8 mouse cellular contexts compared by ENCODE assay signal in the genomic region with DNA sequence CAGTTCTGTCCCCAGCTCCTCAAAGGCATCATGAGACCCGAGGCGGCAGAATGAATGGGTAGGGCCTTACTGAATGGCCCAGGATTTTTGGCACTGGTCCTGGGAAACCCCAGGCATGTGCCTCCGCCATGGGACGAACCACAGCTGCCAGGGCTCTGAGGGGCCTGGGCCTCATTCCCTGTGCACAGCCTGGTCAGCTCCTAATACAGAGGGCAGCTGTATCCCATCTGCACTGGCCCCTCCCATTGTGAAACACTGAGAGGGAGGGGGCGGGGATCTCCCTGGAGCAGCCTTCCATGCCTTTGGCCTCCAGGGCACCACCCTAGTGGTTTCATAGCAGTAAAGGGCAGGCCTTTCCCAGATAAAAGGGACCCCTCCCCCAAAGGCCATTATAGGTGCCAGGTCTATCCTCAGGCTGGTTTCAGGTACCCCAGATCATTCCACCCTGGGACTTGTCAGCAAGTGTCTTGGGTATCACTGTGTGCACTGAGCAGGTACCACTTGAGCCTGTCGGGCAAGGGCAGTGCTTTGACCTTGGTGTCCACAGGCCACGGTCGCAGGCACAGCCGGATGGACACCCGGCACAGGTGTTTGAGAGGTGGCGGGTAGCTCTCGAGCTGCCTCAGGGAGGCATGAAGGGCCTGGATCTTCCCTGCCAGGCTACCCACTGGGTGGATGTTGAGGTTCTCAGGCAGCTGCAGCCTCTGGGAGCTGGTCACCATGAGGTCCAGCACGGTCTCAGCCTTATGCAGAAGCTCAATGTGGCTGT. TPM values are rescaled to one million over a fixed set of nuclear protein-coding genes. Genes with fewer than 3 reads are reported as not detected.
DNase-seq lines count a peak whose midpoint lies in the region; ATAC-seq and TF ChIP-seq lines count a peak whose summit lies in the region.

No protein-coding gene starts in this region.

- DNase-seq in frontal cortex, adult 2 months (ENCODE audit: extremely low spot score in 1 of 2, low spot score in 1 of 2): no peak
- peak; percentile 78 for DNase-seq in 3T3-L1 (ENCODE audit: low read depth, low spot score)
- DNase-seq in heart, postnatal 4 days: peak; percentile 71
- peak; percentile 69 for DNase-seq in limb, embryonic 14.5 days (ENCODE audit: low spot score)
- DNase-seq in testis, postnatal 10 days (ENCODE audit: low spot score): peak; percentile 64

- H3K4me2 ChIP-seq in embryonic facial prominence, embryonic 15.5 days (replicated peaks): no peak overlapping the region
- H3K4me2 ChIP-seq in limb, embryonic 14.5 days (replicated peaks; ENCODE audit: low read depth, low read length, severe bottlenecking): no peak overlapping the region

- no peaks in the 10 kb centered on the region for H3K9me3 ChIP-seq in embryonic facial prominence, embryonic 15.5 days (replicated peaks)
- no peaks in the 10 kb centered on the region for H3K9me3 ChIP-seq in limb, embryonic 14.5 days (ENCODE audit: control insufficient read depth, low read length)

- peaks cover 40% of the 10 kb centered on the region for H3K4me1 ChIP-seq in embryonic facial prominence, embryonic 15.5 days
- peaks cover 11% of the 10 kb centered on the region for H3K4me1 ChIP-seq in limb, embryonic 14.5 days (ENCODE audit: control insufficient read depth, insufficient read depth, low read length)

- H3K27me3 ChIP-seq in embryonic facial prominence, embryonic 15.5 days: no peaks in the 10 kb centered on the region
- no peaks in the 10 kb centered on the region for H3K27me3 ChIP-seq in limb, embryonic 14.5 days (ENCODE audit: control insufficient read depth, insufficient read depth, low read length)

- TF ChIP-seq POLR2A in limb, embryonic 14.5 days (IDR thresholded peaks at IDR 0.05; ENCODE audit: borderline replicate concordance, extremely low read depth, insufficient read depth, insufficient read length): no peak

- peak overlapping the region; percentile 44; the same call in 1 of the 2 replicates for H3K27ac ChIP-seq in embryonic facial prominence, embryonic 15.5 days (replicated peaks)
- H3K27ac ChIP-seq in limb, embryonic 14.5 days (replicated peaks; ENCODE audit: low read depth, low read length): no peak overlapping the region; the same call in 1 of the 2 replicates

- no peak overlapping the region for H3K4me3 ChIP-seq in embryonic facial prominence, embryonic 15.5 days (replicated peaks)
- H3K4me3 ChIP-seq in limb, embryonic 14.5 days (replicated peaks; ENCODE audit: low read length): no peak overlapping the region

- no peak overlapping the region for H3K9ac ChIP-seq in embryonic facial prominence, embryonic 15.5 days
- H3K9ac ChIP-seq in limb, embryonic 14.5 days (ENCODE audit: low read depth, low read length, severe bottlenecking): no peak overlapping the region

- ATAC-seq in frontal cortex, adult (ENCODE audit: low TSS enrichment): peak; percentile 18; the same call in 1 of the 2 replicates
- peak; percentile 58 for ATAC-seq in embryonic facial prominence, embryonic 15.5 days (ENCODE audit: insufficient number of reproducible peaks, low FRiP score, low TSS enrichment, low read depth)
- peak; percentile 53; the same call in 1 of the 2 replicates for ATAC-seq in limb, embryonic 14.5 days (ENCODE audit: low FRiP score, low read depth)
- no peak for ATAC-seq in erythroid progenitor cell, adult 5-6 weeks (replicated peaks; ENCODE audit: low FRiP score, poor library complexity, severe bottlenecking)

- 66% methylated on average over 13 of the region's 13 CpGs for WGBS in embryonic facial prominence, embryonic 15.5 days
- 73% methylated on average over 13 of the region's 13 CpGs for WGBS in limb, embryonic 14.5 days

- peaks cover 79% of the 10 kb centered on the region for H3K36me3 ChIP-seq in embryonic facial prominence, embryonic 15.5 days
- peaks cover 71% of the 10 kb centered on the region for H3K36me3 ChIP-seq in limb, embryonic 14.5 days (ENCODE audit: control insufficient read depth, insufficient read depth, low read length)

RNA-seq across cellular contexts. Expression of a gene that starts 6.6 kb away (rescaled TPM):
- 41.2 and 45.1 TPM in 2 replicates for polyA plus RNA-seq in frontal cortex, adult 2 months (2012; rRNA removed)
- polyA plus RNA-seq in embryonic facial prominence, embryonic 15.5 days (2015; fragmentation: Nextera tagmentation; extraction: Ambion mirVana): 37.8 and 37.9 TPM in 2 replicates
- total RNA-seq in heart, postnatal 4 days (2021): 10 to 100 TPM; 11.7 to 13.2 TPM
- polyA plus RNA-seq in limb, embryonic 14.5 days (2012; rRNA removed): 36.8 and 48.7 TPM in 2 replicates
- polyA plus RNA-seq in limb, embryonic 14.5 days (2014; fragmentation: Nextera tagmentation; extraction: Ambion mirVana): 29.5 and 31.8 TPM in 2 replicates
- 39.8 and 43.6 TPM in 2 replicates for total RNA-seq in erythroid progenitor cell, adult 5-6 weeks (2015; ENCODE audit: low replicate concordance)
- total RNA-seq in erythroid progenitor cell, adult 5-6 weeks (2017; ENCODE audit: low replicate concordance): 61.4 and 62.3 TPM in 2 replicates

RNA-seq across cellular contexts. Expression of a gene that starts 11.2 kb away (rescaled TPM):
- polyA plus RNA-seq in frontal cortex, adult 2 months (2012; rRNA removed): 3.7 and 4.0 TPM in 2 replicates
- 77.3 and 88.8 TPM in 2 replicates for polyA plus RNA-seq in embryonic facial prominence, embryonic 15.5 days (2015; fragmentation: Nextera tagmentation; extraction: Ambion mirVana)
- 1 to 10 TPM; 8.7 to 9.4 TPM for total RNA-seq in heart, postnatal 4 days (2021)
- polyA plus RNA-seq in limb, embryonic 14.5 days (2012; rRNA removed): 176 and 268 TPM in 2 replicates
- polyA plus RNA-seq in limb, embryonic 14.5 days (2014; fragmentation: Nextera tagmentation; extraction: Ambion mirVana): 93.1 and 112 TPM in 2 replicates
- not detected in 2 replicates for total RNA-seq in erythroid progenitor cell, adult 5-6 weeks (2015; ENCODE audit: low replicate concordance)
- total RNA-seq in erythroid progenitor cell, adult 5-6 weeks (2017; ENCODE audit: low replicate concordance): 0.77 TPM in 1 of 2 replicates, not detected in the other

RNA-seq across cellular contexts. Expression of a gene that starts 15.9 kb away (rescaled TPM):
- 40.5 and 48.8 TPM in 2 replicates for polyA plus RNA-seq in frontal cortex, adult 2 months (2012; rRNA removed)
- 85.9 and 87.0 TPM in 2 replicates for polyA plus RNA-seq in embryonic facial prominence, embryonic 15.5 days (2015; fragmentation: Nextera tagmentation; extraction: Ambion mirVana)
- total RNA-seq in heart, postnatal 4 days (2021): 10 to 100 TPM; 51.7 to 54.5 TPM
- polyA plus RNA-seq in limb, embryonic 14.5 days (2012; rRNA removed): 59.5 and 66.8 TPM in 2 replicates
- 84.2 and 91.0 TPM in 2 replicates for polyA plus RNA-seq in limb, embryonic 14.5 days (2014; fragmentation: Nextera tagmentation; extraction: Ambion mirVana)
- 1.7 and 2.2 TPM in 2 replicates for total RNA-seq in erythroid progenitor cell, adult 5-6 weeks (2015; ENCODE audit: low replicate concordance)
- total RNA-seq in erythroid progenitor cell, adult 5-6 weeks (2017; ENCODE audit: low replicate concordance): 4.0 TPM in 1 of 2 replicates, not detected in the other

RNA-seq across cellular contexts. Expression of a gene that starts 20.1 kb away (rescaled TPM):
- 10.8 and 12.3 TPM in 2 replicates for polyA plus RNA-seq in frontal cortex, adult 2 months (2012; rRNA removed)
- 2.7 and 3.7 TPM in 2 replicates for polyA plus RNA-seq in embryonic facial prominence, embryonic 15.5 days (2015; fragmentation: Nextera tagmentation; extraction: Ambion mirVana)
- 1 to 10 TPM; 2.6 to 4.0 TPM for total RNA-seq in heart, postnatal 4 days (2021)
- polyA plus RNA-seq in limb, embryonic 14.5 days (2012; rRNA removed): 3.3 and 3.4 TPM in 2 replicates
- 2.7 and 3.4 TPM in 2 replicates for polyA plus RNA-seq in limb, embryonic 14.5 days (2014; fragmentation: Nextera tagmentation; extraction: Ambion mirVana)
- total RNA-seq in erythroid progenitor cell, adult 5-6 weeks (2015; ENCODE audit: low replicate concordance): not detected in 2 replicates
- not detected in 2 replicates for total RNA-seq in erythroid progenitor cell, adult 5-6 weeks (2017; ENCODE audit: low replicate concordance)

Comparison
In these comparisons a context has a peak if more than half of its experiments do, and no peak if none do; other contexts are left out.
1. DNase-seq: peak in 3T3-L1 (single experiment), heart, postnatal 4 days (single experiment), limb, embryonic 14.5 days (single experiment) and testis, postnatal 10 days (single experiment); none in frontal cortex, adult 2 months (0 of 2).
2. RNA of a gene that starts 11.2 kb away (polyA plus RNA-seq): 93.1 to 268 TPM in limb, embryonic 14.5 days and 77.3 to 88.8 TPM in embryonic facial prominence, embryonic 15.5 days; 3.7 to 4.0 TPM in frontal cortex, adult 2 months; every median in the first group is over 10 times any median in the second.